Mouse (Mus musculus) ES-Bruce4 (cell line): ENCODE measurements around the gene Mcl1.

Experiments used
- CTCF ChIP-seq: IDR thresholded peaks from one replicate; pipeline ENCODE4 v1.8.1; 2011; ENCODE audit warnings: low read depth, low read length
- EP300 ChIP-seq: IDR thresholded peaks from 2 replicates; pipeline ENCODE4 v1.6.1; 2011; ENCODE audit warnings: low read depth, low read length; ENCODE audit not compliant: insufficient read depth

DNA sequence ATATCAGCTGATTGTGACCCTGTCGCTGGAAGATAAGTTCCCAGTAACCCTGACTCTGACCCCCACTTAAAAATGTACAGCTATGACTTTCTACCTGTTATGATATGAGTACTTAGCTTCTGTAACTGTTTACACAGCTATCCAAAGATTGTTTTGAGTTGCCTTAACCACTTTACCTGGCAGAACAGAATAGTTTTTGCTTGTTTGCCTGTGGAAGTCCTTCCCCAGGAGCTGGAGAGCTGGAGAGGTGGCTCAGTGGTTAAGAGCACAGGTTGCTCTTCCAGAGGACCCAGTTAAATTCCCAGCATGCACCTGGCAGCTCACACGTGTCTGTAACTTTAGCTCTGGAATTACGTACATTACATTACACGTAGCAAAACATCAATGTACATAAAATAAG is 46.0 kb downstream of the Mcl1 start:
- TF ChIP-seq CTCF (no peak), EP300 (no peak)
